Mouse (Mus musculus) adrenal gland, adult 2 months (tissue): ENCODE data around the gene Pdzd9. TPM values are rescaled to one million over a fixed set of nuclear protein-coding genes. Genes with fewer than 3 reads are reported as not detected.

Experiments
- DNase-seq: peaks from one replicate; pipeline ENCODE4 v3.0.0; 2021
- polyA plus RNA-seq: library from polyadenylated mRNA; depleted of rRNA; stranded (reverse); fragments of >200 nt; gene quantifications from 2 replicates; pipeline ENCODE4 v1.2.3, GENCODE M21; 2012; rRNA removed
- total RNA-seq, 2 experiments: library from RNA; stranded (reverse); gene quantifications; 2 replicates each; pipeline ENCODE4 v1.2.3; 2021

The Pdzd9 gene
- total and polyA plus RNA-seq, 3 experiments, result not detected

- DNase-seq, result peak; percentile 6
Measured at GRCm38 (mm10) chr7:120635821-120636220, 34.3 kb downstream of the Pdzd9 start.

- DNase-seq, result no peak
Measured at GRCm38 (mm10) chr7:120635362-120635781, 34.8 kb downstream of the Pdzd9 start.

GRCm38 (mm10) chr7:120634711-120635361, 35.3 kb downstream of the Pdzd9 start, which contains the start of gene Uqcrc2:
Gene Uqcrc2 (plus strand): TSS chr7:120635176.
- DNase-seq, result peak; percentile 92

GRCm38 (mm10) chr7:120634301-120634700, 35.8 kb downstream of the Pdzd9 start:
- DNase-seq, result no peak

GRCm38 (mm10) chr7:120632518-120632917, 37.6 kb downstream of the Pdzd9 start:
- DNase-seq, result peak; percentile 26

GRCm38 (mm10) chr7:120620841-120621240, 49.3 kb downstream of the Pdzd9 start:
- DNase-seq, result peak; percentile 69

- no peak for DNase-seq
Measured at GRCm38 (mm10) chr7:120620075-120620771, 49.9 kb downstream of the Pdzd9 start.

Other genes with a start within 250 kb of the Pdzd9 start
- 100 to 1,000 TPM; 350 to 468 TPM for gene Uqcrc2, start 35.2 kb downstream of the Pdzd9 start, total RNA-seq
- gene Uqcrc2, start 35.2 kb downstream of the Pdzd9 start, polyA plus RNA-seq, result 29.6 and 34.2 TPM in 2 replicates
- 10 to 100 TPM; 29.3 to 41.6 TPM for gene Mosmo, start 7.3 kb upstream of the Pdzd9 start, total RNA-seq
- gene Mosmo, start 7.3 kb upstream of the Pdzd9 start, polyA plus RNA-seq, result 30.9 and 43.3 TPM in 2 replicates
- gene Vwa3a, start 69.0 kb upstream of the Pdzd9 start, total RNA-seq, result 1 to 10 TPM; 1.8 to 3.9 TPM
- gene Vwa3a, start 69.0 kb upstream of the Pdzd9 start, polyA plus RNA-seq, result 0.71 and 1.2 TPM in 2 replicates
- not detected for gene Gm5737, start 142.0 kb upstream of the Pdzd9 start, total RNA-seq
- not detected in 2 replicates for gene Gm5737, start 142.0 kb upstream of the Pdzd9 start, polyA plus RNA-seq
- gene Eef2k, start 172.5 kb upstream of the Pdzd9 start, total RNA-seq, result 10 to 100 TPM; 28.3 to 37.6 TPM
- gene Eef2k, start 172.5 kb upstream of the Pdzd9 start, polyA plus RNA-seq, result 16.6 and 17.1 TPM in 2 replicates
- 10 to 100 TPM; 22.5 to 23.0 TPM for gene Polr3e, start 247.4 kb upstream of the Pdzd9 start, total RNA-seq
- 15.1 and 15.5 TPM in 2 replicates for gene Polr3e, start 247.4 kb upstream of the Pdzd9 start, polyA plus RNA-seq